Mouse (Mus musculus): ENCODE results near the gene Tnf.
A peak's percentile ranks its signal among the peaks of the same experiment; 100 is the strongest.

The Tnf gene

DNA sequence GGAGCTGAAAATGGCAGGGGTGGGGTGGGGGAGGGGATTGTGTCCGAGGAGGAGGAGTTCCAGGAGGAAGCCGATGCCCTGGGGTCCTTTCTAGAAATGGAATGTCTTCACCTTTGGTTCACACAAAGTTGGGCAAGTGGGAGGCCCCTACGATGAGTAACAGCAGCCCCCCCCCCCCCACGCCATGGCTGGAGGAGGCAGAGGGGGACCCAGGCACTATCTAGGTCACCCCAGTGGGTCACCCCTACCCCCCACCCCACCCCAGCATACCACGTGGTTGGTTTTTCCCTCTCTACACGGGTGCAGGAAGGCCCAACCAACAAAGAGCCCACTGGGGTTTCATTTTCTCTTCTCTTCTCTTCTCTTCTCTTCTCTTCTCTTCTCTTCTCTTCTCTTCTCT, 4.7 kb downstream of the Tnf start:
- DNase-seq (ENCODE audit: low spot score): no peak

DNA sequence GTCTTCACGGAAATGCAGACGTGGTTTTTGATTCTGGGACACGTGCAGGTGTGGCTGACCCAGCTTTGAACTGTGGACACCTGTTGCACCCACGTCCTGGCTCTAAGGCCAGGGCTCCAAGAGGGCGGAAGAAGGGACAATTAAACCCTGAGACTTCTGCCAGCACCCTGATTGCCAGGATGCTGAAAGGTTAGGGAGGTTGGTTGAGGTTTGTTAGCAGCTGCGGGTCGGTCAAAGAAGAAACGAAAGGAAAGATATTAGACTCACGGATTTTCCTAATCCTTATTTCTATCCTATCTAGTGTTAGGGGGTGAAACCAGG, 5.5 kb downstream of the Tnf start:
- no peak for DNase-seq (ENCODE audit: low spot score)

DNA sequence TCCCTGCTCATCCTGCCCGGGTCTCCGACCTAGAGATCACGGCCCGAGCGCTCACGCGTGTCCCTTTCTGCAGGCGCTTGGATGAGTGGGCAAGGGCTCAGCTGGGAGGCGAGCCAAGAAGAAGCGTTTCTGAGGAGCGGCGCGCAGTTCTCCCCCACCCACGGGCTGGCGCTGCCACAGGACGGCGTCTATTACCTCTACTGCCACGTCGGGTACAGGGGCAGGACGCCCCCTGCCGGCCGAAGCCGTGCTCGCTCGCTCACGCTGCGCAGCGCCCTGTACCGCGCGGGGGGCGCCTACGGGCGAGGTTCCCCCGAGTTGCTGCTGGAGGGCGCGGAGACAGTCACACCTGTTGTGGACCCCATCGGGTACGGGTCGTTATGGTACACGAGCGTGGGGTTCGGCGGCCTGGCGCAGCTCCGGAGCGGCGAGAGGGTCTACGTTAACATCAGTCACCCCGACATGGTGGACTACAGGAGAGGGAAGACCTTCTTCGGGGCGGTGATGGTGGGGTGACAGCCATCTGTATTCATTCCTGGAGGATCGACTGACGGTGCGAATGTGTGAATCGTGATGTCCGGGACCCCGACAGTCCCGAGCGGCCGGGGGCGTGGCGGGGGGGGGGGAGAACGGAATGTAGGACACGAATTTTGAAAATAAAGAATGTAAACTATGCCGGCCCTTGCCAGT, 6.0 kb downstream of the Tnf start:
- DNase-seq (ENCODE audit: low spot score): peak; percentile 61

DNA sequence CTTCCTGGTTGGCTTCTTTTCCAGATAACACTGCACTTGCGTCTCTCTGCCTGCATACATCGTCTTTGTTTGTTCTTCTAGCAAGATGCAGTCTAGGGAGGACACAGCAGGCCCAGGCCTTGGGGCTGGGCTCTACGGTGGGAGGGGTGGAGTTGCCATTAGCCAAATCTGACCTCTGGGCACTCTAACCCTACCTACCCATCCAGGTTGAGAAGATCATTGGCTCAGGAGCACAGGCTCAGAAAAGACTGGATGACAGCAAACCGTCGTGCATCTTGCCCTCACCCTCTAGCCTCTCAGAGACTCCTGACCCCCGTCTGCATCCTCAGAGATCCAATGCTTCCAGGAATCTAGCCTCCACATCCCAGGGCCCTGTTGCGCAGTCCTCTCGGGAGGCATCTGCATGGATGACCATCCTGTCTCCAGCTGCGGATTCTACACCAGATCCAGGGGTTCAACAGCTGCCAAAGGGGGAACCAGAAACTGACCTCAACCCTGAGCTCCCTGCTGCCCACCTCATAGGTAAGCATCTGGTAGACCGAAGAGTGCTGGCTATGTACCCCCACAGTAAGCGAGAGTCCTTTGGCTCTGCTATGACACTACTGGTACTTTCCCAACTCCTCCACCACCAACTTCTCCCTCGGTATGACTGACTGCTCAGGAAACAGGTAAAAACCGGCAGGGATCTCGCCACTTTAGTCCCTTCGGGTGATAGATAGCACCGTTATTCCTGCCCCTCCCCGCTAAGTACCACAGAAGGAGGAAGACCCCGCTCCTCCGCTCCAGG, 6.8 kb downstream of the Tnf start:
- DNase-seq (ENCODE audit: low spot score): no peak

DNA sequence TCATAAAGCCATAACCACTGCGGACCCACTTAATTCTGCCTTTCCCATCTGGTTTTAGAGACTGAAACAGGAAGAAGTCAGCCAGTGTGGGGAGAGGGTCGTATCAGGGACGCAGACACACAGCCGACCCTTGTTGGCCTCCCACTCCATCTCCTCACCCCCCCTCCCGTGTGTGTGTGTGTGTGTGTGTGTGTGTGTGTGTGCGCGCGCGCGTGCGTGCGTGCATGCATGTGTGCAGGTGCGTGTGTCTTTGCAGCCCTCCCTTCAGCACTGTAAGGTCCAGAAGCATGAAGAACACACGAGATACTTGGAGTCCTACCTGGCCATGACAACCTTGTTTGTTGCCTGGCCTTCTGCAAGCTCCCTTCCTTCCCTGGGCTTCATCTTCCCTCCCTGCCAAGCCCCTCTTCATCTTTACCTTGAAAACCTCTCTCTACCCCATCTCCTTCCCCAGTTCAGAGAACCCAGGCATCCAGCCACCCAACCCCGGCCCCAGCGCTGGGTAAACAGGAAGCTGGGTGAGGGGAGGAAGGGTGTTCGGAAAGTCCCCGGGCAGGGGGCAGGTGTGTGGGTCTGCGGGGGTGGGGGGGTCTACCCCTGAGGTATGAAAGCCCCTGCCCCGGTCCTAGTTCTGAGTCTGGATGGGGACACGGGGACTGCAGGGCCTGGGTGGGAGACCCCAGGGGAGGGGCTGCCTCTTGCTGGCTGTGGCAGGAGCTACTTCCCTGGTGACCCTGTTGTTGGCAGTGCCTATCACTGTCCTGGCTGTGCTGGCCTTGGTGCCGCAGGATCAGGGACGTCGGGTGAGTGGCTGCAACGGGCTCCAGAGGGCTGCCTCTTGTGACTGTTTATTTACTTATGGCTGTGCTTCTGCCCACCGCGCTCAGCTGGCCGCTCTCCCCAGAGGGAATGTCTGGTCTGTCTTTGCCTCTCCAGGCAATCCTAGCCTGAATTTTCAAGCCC, 7.6 kb downstream of the Tnf start, which contains the start of gene Ltb:
Ltb (plus strand) TSS at position 559 of the 963 bp plus-strand sequence.
- DNase-seq (ENCODE audit: low spot score): no peak

DNA sequence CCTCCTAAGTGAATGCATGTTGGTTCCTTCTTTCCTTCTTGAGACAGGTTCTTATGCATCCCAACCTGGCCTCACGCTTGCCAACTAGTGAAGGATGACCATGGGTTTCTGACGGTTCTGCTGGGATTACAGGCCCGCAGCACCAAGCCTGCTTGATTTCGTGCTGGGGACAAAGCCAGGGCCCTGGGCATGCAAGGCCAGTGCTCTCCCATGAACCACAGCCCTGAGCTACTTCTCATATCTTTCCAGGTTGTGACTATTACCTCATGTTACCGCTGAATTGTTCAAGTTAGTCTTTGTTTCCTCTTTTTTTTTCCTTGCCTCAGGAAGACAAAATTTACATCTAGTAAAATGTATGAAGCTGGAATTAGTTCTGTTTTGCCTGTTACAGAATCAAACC, 8.9 kb downstream of the Tnf start:
- DNase-seq (ENCODE audit: low spot score): no peak

DNA sequence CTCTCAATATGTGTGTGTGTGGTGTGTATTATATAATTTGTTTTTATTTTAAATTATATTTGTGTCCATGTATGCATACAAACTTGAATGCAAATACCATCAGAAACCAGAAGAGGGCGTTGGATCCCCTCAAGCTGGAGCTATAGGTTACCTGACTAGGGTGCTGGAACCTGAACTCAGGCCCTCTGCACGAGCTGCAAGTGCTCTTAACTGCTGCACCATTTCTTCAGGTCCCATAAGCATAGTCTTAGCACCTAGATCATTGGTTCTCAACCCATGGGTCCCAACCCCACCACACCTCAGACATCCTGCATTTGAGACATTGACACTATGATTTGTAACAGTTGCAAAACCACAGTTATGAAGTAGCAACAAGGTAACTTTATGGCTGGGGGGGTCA, 10.1 kb downstream of the Tnf start:
- DNase-seq (ENCODE audit: low spot score): no peak

DNA sequence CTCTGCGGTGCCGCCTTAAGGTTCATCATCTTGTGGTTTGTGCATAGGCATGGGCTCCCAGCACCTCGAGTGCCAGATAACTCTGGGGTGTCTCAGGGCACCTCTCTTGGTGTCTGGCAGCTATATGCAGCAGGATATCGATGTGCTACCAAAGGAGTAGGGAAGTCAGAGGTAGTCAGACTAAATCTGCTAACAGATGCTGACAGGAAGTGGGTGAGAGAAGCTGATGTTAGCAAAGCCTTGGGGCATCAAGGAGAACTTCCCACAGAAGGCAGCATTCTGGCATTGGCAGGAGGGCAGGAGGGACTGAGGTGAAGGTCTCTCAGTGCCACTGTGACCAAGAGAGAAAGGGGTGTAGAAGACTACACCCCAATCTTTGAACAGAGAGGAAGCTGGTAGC, 11.7 kb downstream of the Tnf start:
- DNase-seq (ENCODE audit: low spot score): no peak

DNA sequence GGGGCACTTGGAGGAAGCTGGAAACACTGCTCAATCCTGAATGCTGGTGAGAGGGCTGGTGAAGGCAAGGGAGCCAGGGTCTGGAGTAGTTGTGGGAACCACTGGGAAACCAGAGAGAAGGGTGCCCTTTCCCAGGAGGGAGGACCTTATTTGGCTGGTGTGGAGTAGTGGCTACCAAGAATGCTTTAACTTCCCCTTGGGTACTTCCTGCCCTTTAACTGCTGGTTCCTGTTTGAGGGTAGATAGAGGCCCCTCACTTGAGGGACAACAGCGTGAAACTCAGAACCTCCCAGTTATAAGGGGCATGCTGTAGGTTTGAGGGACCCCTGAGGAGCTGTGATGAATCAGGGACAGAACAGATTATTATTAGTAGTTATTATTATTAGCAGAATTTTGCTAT, 12.6 kb downstream of the Tnf start:
- no peak for DNase-seq (ENCODE audit: low spot score)

DNA sequence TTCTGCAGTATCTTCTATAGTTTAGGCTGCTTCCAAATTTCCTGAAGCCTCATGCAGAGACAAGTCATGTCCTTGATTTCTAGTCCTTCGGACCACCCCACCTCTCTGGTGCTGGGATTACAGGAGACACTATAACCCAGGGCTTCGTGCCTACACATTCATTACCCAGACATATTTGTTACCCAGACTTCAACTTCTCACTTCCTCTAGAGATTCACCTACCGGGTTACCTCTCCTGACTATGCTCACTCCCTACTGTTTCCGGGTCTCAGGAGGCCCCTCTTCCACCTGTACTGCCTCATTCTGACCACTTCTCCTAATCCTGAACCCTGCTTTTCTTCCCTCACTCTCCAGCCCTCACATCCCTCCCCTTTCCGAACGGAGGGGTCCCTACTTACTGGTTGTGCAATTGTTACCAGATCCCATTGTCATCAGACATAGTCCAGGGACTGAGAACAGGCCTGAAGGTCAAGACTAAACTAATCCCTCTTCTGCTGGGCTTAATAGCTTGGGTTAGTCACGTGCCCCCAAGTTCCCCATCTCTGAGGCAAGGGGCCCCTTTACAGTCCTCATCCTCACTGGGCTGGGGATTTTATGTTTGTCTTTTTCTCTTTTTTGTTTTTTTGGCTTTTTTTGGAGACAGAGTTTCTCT, 13.7 kb downstream of the Tnf start, which contains the start of gene Lst1:
Lst1 (minus strand) TSS at position 481 of the 652 bp plus-strand sequence.
- no peak for DNase-seq (ENCODE audit: low spot score)

DNA sequence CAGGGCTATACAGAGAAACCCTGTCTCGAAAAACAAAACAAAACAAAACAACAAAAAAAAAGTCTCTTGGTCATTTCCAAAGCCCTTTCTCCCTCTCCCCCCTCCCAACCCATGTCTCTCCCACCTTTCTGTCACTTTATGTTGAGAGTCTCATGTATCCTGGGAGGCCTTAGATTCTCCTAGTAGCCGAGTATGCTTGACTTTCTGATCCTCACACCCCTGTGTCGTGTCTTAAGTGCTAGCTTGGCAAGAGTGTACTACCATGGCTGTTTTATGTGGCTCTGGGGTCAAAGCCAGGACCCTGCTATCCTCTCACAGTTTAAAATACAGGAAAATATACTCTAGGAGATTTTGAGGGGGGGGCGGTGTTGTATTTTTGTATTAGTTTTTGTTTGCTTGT, 14.5 kb downstream of the Tnf start:
- no peak for DNase-seq (ENCODE audit: low spot score)

DNA sequence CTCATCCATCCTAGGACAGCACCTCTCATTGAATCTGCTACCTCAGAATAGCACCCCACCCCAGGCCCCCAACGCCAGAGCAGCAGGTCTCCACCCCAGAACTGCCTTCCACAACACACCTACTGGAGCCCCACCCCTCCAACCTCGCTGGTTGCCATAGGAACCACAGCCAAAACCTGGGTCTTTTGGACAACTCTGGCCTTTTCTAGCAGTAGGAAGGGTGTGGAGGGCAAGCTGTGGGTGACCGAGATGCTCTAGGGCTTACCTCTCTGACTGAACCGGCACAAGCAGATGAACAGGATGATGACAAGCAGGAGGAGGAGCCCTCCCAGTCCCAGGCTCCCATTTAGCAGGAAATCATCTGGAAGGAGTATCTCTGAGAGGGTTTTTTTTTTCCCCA, 15.1 kb downstream of the Tnf start:
- DNase-seq (ENCODE audit: low spot score): peak; percentile 38

DNA sequence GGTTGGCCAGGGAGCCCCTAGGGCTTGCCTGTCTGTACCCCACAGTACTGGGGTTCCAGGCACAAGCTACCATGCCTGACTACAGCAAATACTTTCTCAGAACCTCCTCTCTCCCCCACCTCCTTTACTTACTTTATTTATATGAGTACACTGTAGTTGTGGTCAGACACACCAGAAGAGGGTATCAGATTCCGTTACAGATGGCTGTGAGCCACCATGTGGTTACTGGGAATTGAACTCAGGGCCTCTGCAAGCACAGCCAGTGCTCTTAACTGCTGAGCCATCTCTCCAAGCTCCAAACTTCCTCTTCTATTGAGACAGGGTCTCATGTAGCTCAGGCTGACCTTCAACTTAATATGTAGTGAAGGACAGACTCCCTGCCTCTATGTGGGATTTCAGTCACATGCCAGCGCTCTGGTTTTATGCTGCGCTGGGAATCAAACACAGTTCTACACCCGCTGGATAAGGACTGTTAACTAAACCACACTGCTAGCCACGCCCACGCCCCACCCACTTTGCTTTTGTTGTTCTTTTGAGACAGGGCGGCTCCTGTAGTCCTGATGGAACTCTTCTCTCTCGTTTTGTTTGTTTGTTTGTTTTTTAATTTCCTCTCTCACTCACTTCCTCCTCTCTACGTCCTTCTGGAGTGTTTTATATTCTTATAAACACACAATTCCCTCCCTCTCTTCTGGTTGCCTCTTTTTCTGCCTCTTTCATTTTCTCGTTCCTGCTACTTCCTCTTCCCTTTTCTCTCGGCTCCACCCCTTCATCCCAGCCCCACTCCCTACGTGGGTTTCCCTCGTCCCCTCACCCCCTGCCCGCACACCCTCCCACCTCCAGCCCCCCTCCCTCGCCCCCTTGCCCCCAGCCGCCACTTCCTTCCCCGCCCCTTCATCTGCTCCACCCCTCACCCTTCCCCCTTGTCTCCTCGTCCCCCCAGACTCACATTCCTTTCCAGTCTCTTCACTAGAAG, 15.9 kb downstream of the Tnf start:
- peak; percentile 68 for DNase-seq (ENCODE audit: low spot score)

DNA sequence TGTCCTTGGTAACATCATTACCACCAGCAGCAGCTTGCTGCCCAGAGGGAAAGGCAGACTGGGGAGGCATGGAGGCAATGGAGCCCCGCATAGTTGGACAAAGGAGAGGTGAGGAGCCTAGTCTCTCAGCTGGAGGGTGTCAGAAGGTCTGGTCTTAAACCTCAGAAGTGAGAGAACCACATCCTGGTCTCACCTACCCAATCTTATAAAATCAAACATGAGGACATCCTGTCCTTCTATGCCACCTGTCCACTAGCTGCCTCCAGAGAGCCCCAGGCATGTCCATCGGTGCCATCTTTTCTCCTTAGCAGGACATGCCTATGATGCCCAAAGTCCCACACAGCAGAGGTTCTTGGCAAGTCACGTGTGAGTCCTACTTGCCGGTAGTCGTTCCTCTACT, 21.7 kb downstream of the Tnf start:
- no peak for DNase-seq (ENCODE audit: low spot score)

DNA sequence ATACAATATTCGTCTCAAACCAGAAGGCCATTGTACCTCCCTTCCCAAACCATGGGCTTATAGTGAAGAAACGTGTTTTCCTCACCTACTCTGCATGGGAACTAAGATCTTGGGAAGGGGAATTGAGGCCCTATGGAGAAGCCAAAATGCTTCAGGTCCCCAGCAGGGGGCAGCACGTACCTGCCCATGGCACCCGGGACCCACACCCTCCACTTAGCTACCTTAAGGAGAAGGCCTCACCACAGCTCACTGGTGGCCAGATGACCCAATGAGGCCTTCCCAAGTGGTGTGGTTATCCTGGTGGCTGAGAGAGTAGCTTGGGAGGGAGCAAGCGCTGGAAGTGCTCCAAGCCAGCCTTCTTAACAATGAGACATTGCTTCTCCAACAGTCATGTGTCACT, 23.3 kb downstream of the Tnf start:
- DNase-seq (ENCODE audit: low spot score): peak; percentile 55

DNA sequence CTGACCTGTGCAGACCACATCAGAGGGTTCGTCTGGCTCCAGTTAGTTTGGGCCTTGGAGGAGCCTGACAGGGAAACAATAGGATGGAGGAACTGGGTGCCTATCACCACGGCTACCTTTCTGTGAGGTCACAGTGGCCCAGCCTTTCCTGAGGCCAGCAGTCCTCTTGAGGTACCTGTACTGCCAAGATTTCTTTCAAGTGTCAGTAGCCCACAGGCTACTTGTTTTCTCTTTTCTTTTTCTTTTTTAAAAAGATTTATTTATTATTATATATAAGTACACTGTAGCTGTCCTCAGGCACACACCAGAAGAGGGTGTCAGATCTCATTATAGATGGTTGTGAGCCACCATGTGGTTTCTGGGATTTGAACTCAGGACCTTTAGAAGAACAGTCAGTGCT, 25.8 kb downstream of the Tnf start, which contains the start of gene Aif1:
Aif1 (minus strand) TSS at position 101 of the 400 bp plus-strand sequence.
- no peak for DNase-seq (ENCODE audit: low spot score)

DNA sequence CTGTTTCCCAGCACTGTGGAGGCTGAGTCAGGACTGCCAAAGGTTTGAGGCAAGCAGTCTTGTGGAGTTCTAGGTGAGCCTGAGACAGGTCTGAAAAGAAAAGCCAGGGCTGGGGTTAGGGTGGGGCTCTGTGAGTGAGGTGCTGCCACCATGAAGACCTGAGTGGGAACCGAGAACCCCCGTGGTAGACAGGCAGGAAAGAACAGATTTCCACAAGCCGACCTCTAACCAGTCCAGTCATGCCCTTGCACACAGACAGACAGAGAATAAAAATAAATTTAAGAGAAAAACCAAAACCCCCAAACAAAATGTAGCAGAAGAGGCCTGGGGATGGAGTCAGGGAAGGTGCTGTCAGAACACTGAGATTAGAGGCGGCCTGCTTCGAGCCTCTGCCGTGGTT, 26.4 kb downstream of the Tnf start:
- no peak for DNase-seq (ENCODE audit: low spot score)

DNA sequence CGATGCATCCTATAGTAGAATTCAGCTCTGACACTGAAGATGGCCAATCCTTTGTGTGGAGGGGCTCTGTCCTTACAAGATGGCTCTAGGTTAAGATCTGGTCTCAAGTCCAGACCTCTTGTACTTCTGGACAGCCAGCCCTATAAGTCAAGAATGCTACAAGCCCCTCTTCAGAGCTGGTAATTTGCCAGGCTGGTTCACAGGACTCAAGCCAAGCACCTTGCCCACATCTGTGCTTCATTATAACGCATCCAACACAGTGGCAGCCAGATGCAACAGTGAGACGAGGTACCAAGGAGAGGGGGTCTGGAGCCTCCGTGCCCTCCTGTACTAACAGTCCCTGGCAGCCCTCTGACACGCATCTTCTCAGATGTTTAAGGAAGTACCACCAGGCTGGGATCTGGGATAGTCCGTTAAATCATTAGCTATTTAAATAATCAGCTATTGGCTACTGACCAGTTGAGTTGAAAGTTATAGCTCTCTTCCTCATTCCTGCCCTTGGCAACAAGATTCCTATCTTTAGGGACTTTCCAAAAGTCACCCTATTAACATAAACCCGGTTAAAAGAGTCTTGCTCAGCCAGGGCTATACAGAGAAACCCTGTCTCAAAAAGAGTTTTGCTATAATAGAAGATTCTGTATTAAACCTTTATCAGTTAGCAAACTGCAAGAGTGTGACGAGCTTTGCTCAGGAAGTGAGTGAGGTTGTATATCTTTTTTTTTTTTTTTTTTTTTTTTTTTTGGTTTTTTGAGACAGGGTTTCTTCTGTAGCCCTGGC, 27.4 kb downstream of the Tnf start:
- no peak for DNase-seq (ENCODE audit: low spot score)

DNA sequence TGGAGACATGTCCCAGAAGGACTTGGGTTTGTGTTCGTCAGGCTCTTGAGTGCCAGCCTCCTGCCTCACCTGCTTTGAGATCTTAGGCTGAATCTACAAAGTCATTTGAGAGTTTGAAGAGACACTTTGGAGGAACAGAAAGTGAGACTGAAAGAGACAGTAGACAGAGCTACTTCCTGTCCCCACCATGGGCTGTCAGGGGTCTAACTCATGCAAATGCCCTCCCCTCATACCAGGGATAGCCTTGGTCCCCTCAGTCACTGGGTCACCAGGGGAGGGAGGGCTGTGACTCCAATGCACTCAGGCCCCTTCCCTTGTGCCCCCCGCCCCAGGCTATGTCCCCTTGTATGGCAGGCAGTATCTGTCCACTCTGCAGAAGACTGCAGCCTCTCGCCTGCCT, 28.5 kb downstream of the Tnf start:
- no peak for DNase-seq (ENCODE audit: low spot score)
